Mouse (Mus musculus) urinary bladder, adult 2 months (tissue): ENCODE data around the gene Gm19426. TPM values are rescaled to one million over a fixed set of nuclear protein-coding genes. Genes with fewer than 3 reads are reported as not detected.

ENCODE experiments used
- DNase-seq: peaks from one replicate; pipeline ENCODE4 v3.0.0; 2022; ENCODE audit warnings: low spot score
- polyA plus RNA-seq: library from polyadenylated mRNA; depleted of rRNA; stranded (reverse); fragments of >200 nt; gene quantifications from 2 replicates; pipeline ENCODE4 v1.2.3, GENCODE M21; 2012; rRNA removed

The Gm19426 gene
- polyA plus RNA-seq, 1 experiment = 3.1 TPM

- no peak for DNase-seq
Measured at GRCm38 (mm10) chr2:84721182-84721581, 22.3 kb downstream of the Gm19426 start.

- DNase-seq = no peak
Measured at GRCm38 (mm10) chr2:84720718-84721117, 22.7 kb downstream of the Gm19426 start.

- no peak for DNase-seq
Measured at GRCm38 (mm10) chr2:84717357-84717756, 26.1 kb downstream of the Gm19426 start.

GRCm38 (mm10) chr2:84716423-84717355 is 26.8 kb downstream of the Gm19426 start:
- DNase-seq = no peak

- DNase-seq = peak; percentile 63
Measured at GRCm38 (mm10) chr2:84715562-84716361, 27.7 kb downstream of the Gm19426 start.

- DNase-seq = peak; percentile 98
Measured at GRCm38 (mm10) chr2:84714811-84715561, 28.5 kb downstream of the Gm19426 start, which contains the start of gene Zdhhc5. Gene Zdhhc5 (minus strand): TSS chr2:84715180.

GRCm38 (mm10) chr2:84714422-84714810 is 29.0 kb downstream of the Gm19426 start:
- no peak for DNase-seq

- DNase-seq = no peak
Measured at GRCm38 (mm10) chr2:84711898-84712297, 31.6 kb downstream of the Gm19426 start.

- no peak for DNase-seq
Measured at GRCm38 (mm10) chr2:84707523-84707922, 35.9 kb downstream of the Gm19426 start.

- no peak for DNase-seq
Measured at GRCm38 (mm10) chr2:84705295-84705694, 38.2 kb downstream of the Gm19426 start.

- DNase-seq = no peak
Measured at GRCm38 (mm10) chr2:84704329-84704728, 39.1 kb downstream of the Gm19426 start.

- no peak for DNase-seq
Measured at GRCm38 (mm10) chr2:84703497-84703896, 40.0 kb downstream of the Gm19426 start.

- DNase-seq = no peak
Measured at GRCm38 (mm10) chr2:84695007-84695695, 48.3 kb downstream of the Gm19426 start.

Other genes with a start within 250 kb of the Gm19426 start
- gene Ctnnd1, start 92.9 kb downstream of the Gm19426 start, polyA plus RNA-seq = 85.0 and 89.4 TPM in 2 replicates
- gene Btbd18, start 84.6 kb downstream of the Gm19426 start, polyA plus RNA-seq = not detected in 2 replicates
- 46.1 and 59.1 TPM in 2 replicates for gene Selenoh, start 72.9 kb downstream of the Gm19426 start, polyA plus RNA-seq
- not detected in 2 replicates for gene Gm28635, start 65.6 kb downstream of the Gm19426 start, polyA plus RNA-seq
- gene Med19, start 65.3 kb downstream of the Gm19426 start, polyA plus RNA-seq = 18.3 and 20.1 TPM in 2 replicates
- gene Tmx2, start 64.5 kb downstream of the Gm19426 start, polyA plus RNA-seq = 63.6 and 67.7 TPM in 2 replicates
- 41.3 and 46.0 TPM in 2 replicates for gene Zdhhc5, start 28.5 kb downstream of the Gm19426 start, polyA plus RNA-seq
- gene Clp1, start 16.3 kb downstream of the Gm19426 start, polyA plus RNA-seq = 15.4 and 20.7 TPM in 2 replicates
- 17.0 and 17.5 TPM in 2 replicates for gene Ypel4, start 9.6 kb downstream of the Gm19426 start, polyA plus RNA-seq
- 711 and 879 TPM in 2 replicates for gene Serping1, start 31.8 kb upstream of the Gm19426 start, polyA plus RNA-seq
- gene Ube2l6, start 55.2 kb upstream of the Gm19426 start, polyA plus RNA-seq = 36.2 and 36.3 TPM in 2 replicates
- gene Smtnl1, start 79.0 kb upstream of the Gm19426 start, polyA plus RNA-seq = not detected in 2 replicates
- 35.0 and 47.5 TPM in 2 replicates for gene Timm10, start 83.3 kb upstream of the Gm19426 start, polyA plus RNA-seq
- 11.4 and 12.6 TPM in 2 replicates for gene Slc43a1, start 95.2 kb upstream of the Gm19426 start, polyA plus RNA-seq
- gene Rtn4rl2, start 143.1 kb upstream of the Gm19426 start, polyA plus RNA-seq = 1.4 and 1.6 TPM in 2 replicates
- 116 and 142 TPM in 2 replicates for gene Slc43a3, start 192.9 kb upstream of the Gm19426 start, polyA plus RNA-seq
- 0.27 and 0.33 TPM in 2 replicates for gene Prg2, start 236.8 kb upstream of the Gm19426 start, polyA plus RNA-seq
- gene Prg3, start 244.6 kb upstream of the Gm19426 start, polyA plus RNA-seq = not detected in 2 replicates